ENCODE assay signal across 8 mouse cellular contexts in genomic region chr12:78055956-78056355, GRCm38 (mm10).
A peak's percentile ranks its signal among the peaks of the same experiment; 100 is the strongest.
DNase-seq lines count a peak whose midpoint lies in the region; ATAC-seq and TF ChIP-seq lines count a peak whose summit lies in the region.

No protein-coding gene starts in this region.

- H3K27ac ChIP-seq in intestine, postnatal 0 days (ENCODE audit: low read depth, low read length): no peak overlapping the region
- H3K27ac ChIP-seq in midbrain, embryonic 12.5 days (replicated peaks): no peak overlapping the region
- H3K27ac ChIP-seq in stomach, embryonic 15.5 days: no peak overlapping the region

- peak; percentile 21 for DNase-seq in urinary bladder, adult 2 months (ENCODE audit: low spot score)
- no peak for DNase-seq in urinary bladder, postnatal 4 days (ENCODE audit: low spot score in 2 of 2)
- DNase-seq in cerebellum, postnatal 14 days: peak; percentile 86 to 87
- DNase-seq in frontal cortex, postnatal 25 days (ENCODE audit: low spot score in 2 of 2): peak; percentile 46 to 57
- peak; percentile 44 to 49 for DNase-seq in left cerebral cortex, postnatal 36 days (ENCODE audit: low spot score in 2 of 2)

- intact Hi-C loops in left cerebral cortex, postnatal 36 days (cut with DNase I): loop anchor here (2.0 kb wide), 1 partner anchor 33 kb away; no protein-coding TSS in a partner anchor

- peak; percentile 85 for TF ChIP-seq CTCF in intestine, postnatal 0 days (IDR thresholded peaks at IDR 0.05; ENCODE audit: low read depth)

- ATAC-seq in intestine, postnatal 0 days: no peak
- peak; percentile 34; the same call in 1 of the 2 replicates for ATAC-seq in midbrain, embryonic 12.5 days (ENCODE audit: low FRiP score, low read depth)
- no peak for ATAC-seq in stomach, embryonic 15.5 days (ENCODE audit: insufficient read depth, low FRiP score, low read depth)

- no peaks in the 10 kb centered on the region for H3K27me3 ChIP-seq in intestine, postnatal 0 days (replicated peaks; ENCODE audit: control insufficient read depth, insufficient read depth, low read length)
- H3K27me3 ChIP-seq in midbrain, embryonic 12.5 days: peaks cover 15% of the 10 kb centered on the region
- H3K27me3 ChIP-seq in stomach, embryonic 15.5 days (replicated peaks): 0 out of 2 replicates have a peak, but pooled peaks cover 9% of the 10 kb centered on the region

- 4% methylated on average over 9 of the region's 9 CpGs for WGBS in intestine, postnatal 0 days
- 2% methylated on average over 9 of the region's 9 CpGs for whole genome bisulfite sequencing in midbrain, embryonic 12.5 days
- WGBS in stomach, embryonic 15.5 days: 5% methylated on average over 9 of the region's 9 CpGs

- H3K9me3 ChIP-seq in intestine, postnatal 0 days (ENCODE audit: control insufficient read depth): no peaks in the 10 kb centered on the region
- H3K9me3 ChIP-seq in midbrain, embryonic 12.5 days: no peaks in the 10 kb centered on the region
- H3K9me3 ChIP-seq in stomach, embryonic 15.5 days: no peaks in the 10 kb centered on the region

- H3K4me1 ChIP-seq in intestine, postnatal 0 days (replicated peaks; ENCODE audit: control insufficient read depth, insufficient read depth, low read length): no peaks in the 10 kb centered on the region
- H3K4me1 ChIP-seq in midbrain, embryonic 12.5 days: 0 out of 2 replicates have a peak, but pooled peaks cover 3% of the 10 kb centered on the region
- H3K4me1 ChIP-seq in stomach, embryonic 15.5 days: 0 out of 2 replicates have a peak, but pooled peaks cover 2% of the 10 kb centered on the region

- no peak overlapping the region for H3K4me3 ChIP-seq in intestine, postnatal 0 days (ENCODE audit: low read depth, low read length)
- H3K4me3 ChIP-seq in midbrain, embryonic 12.5 days: no peak overlapping the region
- no peak overlapping the region for H3K4me3 ChIP-seq in stomach, embryonic 15.5 days (replicated peaks)

- peak overlapping the region; percentile 38 for H3K4me2 ChIP-seq in intestine, postnatal 0 days (replicated peaks; ENCODE audit: low read depth)
- peak overlapping the region; percentile 51 for H3K4me2 ChIP-seq in midbrain, embryonic 12.5 days (replicated peaks)
- H3K4me2 ChIP-seq in stomach, embryonic 15.5 days: 0 out of 2 replicates have a peak overlapping the region, but pooled peaks have one; percentile 31

- no peaks in the 10 kb centered on the region for H3K36me3 ChIP-seq in intestine, postnatal 0 days (ENCODE audit: control insufficient read depth, insufficient read depth)
- H3K36me3 ChIP-seq in midbrain, embryonic 12.5 days: no peaks in the 10 kb centered on the region
- H3K36me3 ChIP-seq in stomach, embryonic 15.5 days: no peaks in the 10 kb centered on the region

- no peak overlapping the region for H3K9ac ChIP-seq in intestine, postnatal 0 days (ENCODE audit: low read depth, low read length)
- no peak overlapping the region for H3K9ac ChIP-seq in midbrain, embryonic 12.5 days (replicated peaks)
- H3K9ac ChIP-seq in stomach, embryonic 15.5 days: no peak overlapping the region

Comparison
In these comparisons a context has a peak if more than half of its experiments do, and no peak if none do; other contexts are left out.
1. DNase-seq: peak in urinary bladder, adult 2 months (single experiment), cerebellum, postnatal 14 days (2 of 2), frontal cortex, postnatal 25 days (2 of 2) and left cerebral cortex, postnatal 36 days (2 of 2); none in urinary bladder, postnatal 4 days (0 of 2).
2. Peak in every context shown above with its lines, with median percentiles within 50 percentile points of each other: H3K4me2 ChIP-seq.